Mouse (Mus musculus) R1 (cell line): ENCODE results near the gene Hdac11.

Experiments used
- DNase-seq: peaks from one replicate; pipeline ENCODE4 v3.0.0-alpha.2; 2018; ENCODE audit warnings: low read depth, low spot score

Hdac11 gene

GRCm38 (mm10) chr6:91169129-91169528 is 12.7 kb downstream of the Hdac11 start:
- DNase-seq, result no peak

- DNase-seq, result no peak
These were observed 15.0 kb downstream of the Hdac11 start for GRCm38 (mm10) chr6:91171396-91171895.

- no peak for DNase-seq
These were observed 15.9 kb downstream of the Hdac11 start for GRCm38 (mm10) chr6:91172381-91172780.

GRCm38 (mm10) chr6:91173221-91173880 is 16.9 kb downstream of the Hdac11 start:
- peak; percentile 49 for DNase-seq

- no peak for DNase-seq
These were observed 17.7 kb downstream of the Hdac11 start for GRCm38 (mm10) chr6:91174211-91174610.

- peak; percentile 35 for DNase-seq
These were observed 24.3 kb downstream of the Hdac11 start for GRCm38 (mm10) chr6:91180767-91181171.

- no peak for DNase-seq
These were observed 24.9 kb downstream of the Hdac11 start for GRCm38 (mm10) chr6:91181320-91181719.

GRCm38 (mm10) chr6:91182075-91182490 is 25.6 kb downstream of the Hdac11 start:
- DNase-seq, result no peak

GRCm38 (mm10) chr6:91183041-91183440 is 26.6 kb downstream of the Hdac11 start:
- DNase-seq, result no peak

GRCm38 (mm10) chr6:91183980-91184379 is 27.5 kb downstream of the Hdac11 start:
- DNase-seq, result no peak

- DNase-seq, result no peak
These were observed 28.3 kb downstream of the Hdac11 start for GRCm38 (mm10) chr6:91184776-91185175.

- DNase-seq, result no peak
These were observed 29.0 kb downstream of the Hdac11 start for GRCm38 (mm10) chr6:91185502-91185901.

GRCm38 (mm10) chr6:91186161-91186931 is 29.9 kb downstream of the Hdac11 start:
- DNase-seq, result peak; percentile 27

GRCm38 (mm10) chr6:91186934-91187333 is 30.5 kb downstream of the Hdac11 start:
- no peak for DNase-seq

- no peak for DNase-seq
These were observed 31.4 kb downstream of the Hdac11 start for GRCm38 (mm10) chr6:91187871-91188270.

GRCm38 (mm10) chr6:91189971-91190370 is 33.5 kb downstream of the Hdac11 start:
- DNase-seq, result no peak

- DNase-seq, result no peak
These were observed 35.0 kb downstream of the Hdac11 start for GRCm38 (mm10) chr6:91191465-91191864.

- no peak for DNase-seq
These were observed 36.0 kb downstream of the Hdac11 start for GRCm38 (mm10) chr6:91192421-91192820.

- DNase-seq, result no peak
These were observed 36.5 kb downstream of the Hdac11 start for GRCm38 (mm10) chr6:91192851-91193545.

- DNase-seq, result no peak
These were observed 42.0 kb downstream of the Hdac11 start for GRCm38 (mm10) chr6:91198456-91198855.

- no peak for DNase-seq
These were observed 44.1 kb downstream of the Hdac11 start for GRCm38 (mm10) chr6:91200429-91201188.
